Mouse (Mus musculus): ENCODE results near the gene Comt. TPM values are rescaled to one million over a fixed set of nuclear protein-coding genes. Genes with fewer than 3 reads are reported as not detected.

Comt gene
- polyA plus RNA-seq, 1 experiment from 2014 or later, result 117 TPM

DNA sequence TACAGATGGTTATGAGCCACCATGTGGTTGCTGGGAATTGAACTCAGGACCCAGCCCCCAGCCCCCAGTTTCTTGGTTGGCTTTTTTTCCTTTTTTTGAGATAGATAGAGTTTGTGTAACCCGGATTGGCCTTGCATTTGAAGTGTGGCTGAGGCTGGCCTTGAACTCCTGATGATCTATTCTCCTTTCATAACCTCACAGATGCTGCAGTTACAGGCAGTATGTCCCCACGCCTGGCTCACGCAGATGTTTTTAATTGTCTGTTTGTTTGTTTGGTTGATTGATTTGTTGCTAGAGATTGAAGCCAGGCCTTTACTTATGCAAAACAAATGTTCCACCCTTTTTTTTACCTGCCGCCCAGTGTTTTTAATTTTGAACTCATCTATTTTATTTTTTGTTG is 59.8 kb downstream of the Comt start:
- H3K36me3 ChIP-seq, result peaks cover 8% of the 10 kb centered on the region; the same call in 1 of the 2 replicates
- H3K27me3 ChIP-seq (replicated peaks), result no peaks in the 10 kb centered on the region
- WGBS, result 87% methylated on average over 4 of the region's 4 CpGs
- H3K4me1 ChIP-seq, result no peaks in the 10 kb centered on the region
- no peak overlapping the region for H3K4me2 ChIP-seq
- ATAC-seq (ENCODE audit: low FRiP score), result no peak
- no peak overlapping the region for H3K9ac ChIP-seq (replicated peaks)
- no peak overlapping the region for H3K27ac ChIP-seq (replicated peaks)
- no peaks in the 10 kb centered on the region for H3K9me3 ChIP-seq (replicated peaks)
- H3K4me3 ChIP-seq (replicated peaks), result no peak overlapping the region

- no peak for ATAC-seq (ENCODE audit: low FRiP score)
- Histone ChIP-seq H3K4me3 (replicated peaks) (no peak overlapping the region), H3K36me3 (peaks cover 5% of the 10 kb centered on the region; the same call in 1 of the 2 replicates), H3K27ac (replicated peaks) (no peak overlapping the region), H3K4me2 (no peak overlapping the region), H3K9me3 (replicated peaks) (no peaks in the 10 kb centered on the region), H3K4me1 (no peaks in the 10 kb centered on the region), H3K9ac (replicated peaks) (no peak overlapping the region), H3K27me3 (replicated peaks) (no peaks in the 10 kb centered on the region)
- 84% methylated on average over 8 of the region's 8 CpGs for WGBS
Observed at GRCm38 (mm10) chr16:18362948-18363347, 63.7 kb downstream of the Comt start.

- ATAC-seq (ENCODE audit: low FRiP score), result no peak
- Histone ChIP-seq H3K4me3 (replicated peaks) (no peak overlapping the region), H3K36me3 (peaks cover 5% of the 10 kb centered on the region; the same call in 1 of the 2 replicates), H3K9ac (replicated peaks) (no peak overlapping the region), H3K4me1 (no peaks in the 10 kb centered on the region), H3K9me3 (replicated peaks) (no peaks in the 10 kb centered on the region), H3K4me2 (no peak overlapping the region), H3K27ac (replicated peaks) (no peak overlapping the region), H3K27me3 (replicated peaks) (no peaks in the 10 kb centered on the region)
- WGBS, result 67% methylated on average over 6 of the region's 6 CpGs
Observed at GRCm38 (mm10) chr16:18360151-18360805, 66.4 kb downstream of the Comt start.

GRCm38 (mm10) chr16:18357977-18358376 is 68.7 kb downstream of the Comt start:
- 90% methylated on average over 6 of the region's 6 CpGs for WGBS
- H3K9ac ChIP-seq (replicated peaks), result no peak overlapping the region
- no peak overlapping the region for H3K27ac ChIP-seq (replicated peaks)
- no peak for ATAC-seq (ENCODE audit: low FRiP score)
- H3K27me3 ChIP-seq (replicated peaks), result no peaks in the 10 kb centered on the region
- no peak overlapping the region for H3K4me2 ChIP-seq
- 0 out of 2 replicates have a peak, but pooled peaks cover 3% of the 10 kb centered on the region for H3K4me1 ChIP-seq
- H3K4me3 ChIP-seq (replicated peaks), result no peak overlapping the region
- no peaks in the 10 kb centered on the region for H3K9me3 ChIP-seq (replicated peaks)
- peaks cover 3% of the 10 kb centered on the region; the same call in 1 of the 2 replicates for H3K36me3 ChIP-seq

GRCm38 (mm10) chr16:18356961-18357360 is 69.7 kb downstream of the Comt start:
- H3K9me3 ChIP-seq (replicated peaks), result no peaks in the 10 kb centered on the region
- H3K27me3 ChIP-seq (replicated peaks), result no peaks in the 10 kb centered on the region
- H3K9ac ChIP-seq (replicated peaks), result no peak overlapping the region
- no peak overlapping the region for H3K4me2 ChIP-seq
- no peak overlapping the region for H3K4me3 ChIP-seq (replicated peaks)
- WGBS, result 83% methylated on average over 1 of the region's 1 CpGs
- ATAC-seq (ENCODE audit: low FRiP score), result no peak
- no peak overlapping the region for H3K27ac ChIP-seq (replicated peaks)
- H3K36me3 ChIP-seq, result peaks cover 6% of the 10 kb centered on the region; the same call in 1 of the 2 replicates
- H3K4me1 ChIP-seq, result 0 out of 2 replicates have a peak, but pooled peaks cover 7% of the 10 kb centered on the region

Small RNA genes within 50 kb of the gene (microRNA-seq; reads per million reads assigned to microRNA genes)
- not detected for gene Gm26219

Other genes with a start within 250 kb of the Comt start
- gene Ccdc188, start 209.0 kb downstream of the Comt start, polyA plus RNA-seq (2015; fragmentation: Nextera tagmentation; extraction: Ambion mirVana), result not detected in 2 replicates
- 16.9 and 19.2 TPM in 2 replicates for gene Zdhhc8, start 191.7 kb downstream of the Comt start, polyA plus RNA-seq (2015; fragmentation: Nextera tagmentation; extraction: Ambion mirVana)
- 96.4 and 97.1 TPM in 2 replicates for gene Trmt2a, start 178.2 kb downstream of the Comt start, polyA plus RNA-seq (2015; fragmentation: Nextera tagmentation; extraction: Ambion mirVana)
- gene Ranbp1, start 178.1 kb downstream of the Comt start, polyA plus RNA-seq (2015; fragmentation: Nextera tagmentation; extraction: Ambion mirVana), result 364 and 412 TPM in 2 replicates
- 1.4 and 5.4 TPM in 2 replicates for gene Gm49776, start 168.5 kb downstream of the Comt start, polyA plus RNA-seq (2015; fragmentation: Nextera tagmentation; extraction: Ambion mirVana)
- gene Dgcr8, start 137.6 kb downstream of the Comt start, polyA plus RNA-seq (2015; fragmentation: Nextera tagmentation; extraction: Ambion mirVana), result 28.0 and 30.0 TPM in 2 replicates
- gene Tango2, start 78.7 kb downstream of the Comt start, polyA plus RNA-seq (2015; fragmentation: Nextera tagmentation; extraction: Ambion mirVana), result 98.7 and 115 TPM in 2 replicates
- gene Arvcf, start 78.7 kb downstream of the Comt start, polyA plus RNA-seq (2015; fragmentation: Nextera tagmentation; extraction: Ambion mirVana), result 71.2 and 72.5 TPM in 2 replicates
- 28.3 and 30.9 TPM in 2 replicates for gene Txnrd2, start 468 bp downstream of the Comt start, polyA plus RNA-seq (2015; fragmentation: Nextera tagmentation; extraction: Ambion mirVana)
- gene Gnb1l, start 71.9 kb upstream of the Comt start, polyA plus RNA-seq (2015; fragmentation: Nextera tagmentation; extraction: Ambion mirVana), result 16.1 and 18.8 TPM in 2 replicates
- gene Rtl10, start 72.0 kb upstream of the Comt start, polyA plus RNA-seq (2015; fragmentation: Nextera tagmentation; extraction: Ambion mirVana), result 3.1 and 4.9 TPM in 2 replicates
- gene Tbx1, start 163.8 kb upstream of the Comt start, polyA plus RNA-seq (2015; fragmentation: Nextera tagmentation; extraction: Ambion mirVana), result 1.2 and 1.9 TPM in 2 replicates
- 10.1 and 11.5 TPM in 2 replicates for gene Gp1bb, start 195.6 kb upstream of the Comt start, polyA plus RNA-seq (2015; fragmentation: Nextera tagmentation; extraction: Ambion mirVana)
- 14.0 and 21.3 TPM in 2 replicates for gene Gm49601, start 199.6 kb upstream of the Comt start, polyA plus RNA-seq (2015; fragmentation: Nextera tagmentation; extraction: Ambion mirVana)
- gene Sept5, start 203.1 kb upstream of the Comt start, polyA plus RNA-seq (2015; fragmentation: Nextera tagmentation; extraction: Ambion mirVana), result 185 and 216 TPM in 2 replicates

Data from neural tube, embryonic 15.5 days (tissue).